ENCODE assay signal across 8 mouse cellular contexts in the genomic region with DNA sequence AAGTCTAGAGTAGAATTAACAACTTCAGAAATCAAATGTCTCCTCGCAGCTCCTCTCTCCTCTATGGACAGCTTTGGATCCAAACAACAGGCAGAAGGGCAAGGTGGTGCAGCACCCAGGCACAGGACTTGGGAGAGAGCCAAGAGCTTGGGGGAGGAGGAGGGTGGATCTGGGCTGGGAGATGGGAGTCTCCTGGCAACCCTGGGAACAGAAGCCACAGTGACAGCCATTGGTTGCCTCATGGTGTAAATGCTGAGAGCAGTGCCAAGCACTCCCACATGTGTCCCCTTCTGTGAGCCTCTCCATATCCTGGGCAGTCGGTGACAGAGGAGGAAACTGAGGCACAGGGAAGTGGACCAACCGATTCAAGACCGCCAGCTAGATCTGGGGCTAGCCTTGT. TPM values are rescaled to one million over a fixed set of nuclear protein-coding genes. Genes with fewer than 3 reads are reported as not detected.
DNase-seq lines count a peak whose midpoint lies in the region; ATAC-seq and TF ChIP-seq lines count a peak whose summit lies in the region.

No protein-coding gene starts in this region.

- no peak for TF ChIP-seq EP300 in stomach, postnatal 0 days (optimal IDR thresholded peaks at IDR 0.05)

- H3K27me3 ChIP-seq in neural tube, embryonic 13.5 days, result no peaks in the 10 kb centered on the region
- no peaks in the 10 kb centered on the region for H3K27me3 ChIP-seq in forebrain, postnatal 0 days (ENCODE audit: insufficient read depth, low read length)
- H3K27me3 ChIP-seq in stomach, postnatal 0 days (ENCODE audit: control insufficient read depth, insufficient read depth, low read length), result no peaks in the 10 kb centered on the region
- H3K27me3 ChIP-seq in liver, embryonic 12.5 days (replicated peaks), result 0 out of 2 replicates have a peak, but pooled peaks cover 4% of the 10 kb centered on the region

- peak overlapping the region; percentile 27; the same call in 1 of the 2 replicates for H3K4me3 ChIP-seq in neural tube, embryonic 13.5 days
- H3K4me3 ChIP-seq in forebrain, postnatal 0 days (ENCODE audit: low read depth, low read length), result no peak overlapping the region
- no peak overlapping the region for H3K4me3 ChIP-seq in stomach, postnatal 0 days (ENCODE audit: low read depth, low read length)
- no peak overlapping the region for H3K4me3 ChIP-seq in liver, embryonic 12.5 days

- H3K27ac ChIP-seq in neural tube, embryonic 13.5 days (replicated peaks), result no peak overlapping the region
- H3K27ac ChIP-seq in forebrain, postnatal 0 days (ENCODE audit: low read depth, low read length), result no peak overlapping the region
- no peak overlapping the region for H3K27ac ChIP-seq in stomach, postnatal 0 days (replicated peaks)
- no peak overlapping the region for H3K27ac ChIP-seq in liver, embryonic 12.5 days

- 83% methylated on average over 4 of the region's 4 CpGs for WGBS in neural tube, embryonic 13.5 days
- 48% methylated on average over 4 of the region's 4 CpGs for WGBS in forebrain, postnatal 0 days
- 75% methylated on average over 4 of the region's 4 CpGs for WGBS in stomach, postnatal 0 days
- WGBS in liver, embryonic 12.5 days (ENCODE audit: insufficient replicate concordance), result 67% methylated on average over 4 of the region's 4 CpGs

- no peak overlapping the region for H3K9ac ChIP-seq in neural tube, embryonic 13.5 days
- no peak overlapping the region for H3K9ac ChIP-seq in forebrain, postnatal 0 days
- H3K9ac ChIP-seq in stomach, postnatal 0 days (ENCODE audit: low read length), result no peak overlapping the region
- H3K9ac ChIP-seq in liver, embryonic 12.5 days, result no peak overlapping the region

- peak; percentile 86 for ATAC-seq in neural tube, embryonic 13.5 days (ENCODE audit: low read depth)
- peak; percentile 75 for ATAC-seq in forebrain, postnatal 0 days
- peak; percentile 42; the same call in 1 of the 2 replicates for ATAC-seq in stomach, postnatal 0 days (ENCODE audit: low FRiP score, low TSS enrichment)
- ATAC-seq in liver, embryonic 12.5 days, result no peak
- ATAC-seq in megakaryocyte progenitor cell, adult 5-6 weeks (replicated peaks; ENCODE audit: poor library complexity), result no peak

- H3K4me2 ChIP-seq in neural tube, embryonic 13.5 days, result peak overlapping the region; percentile 43
- H3K4me2 ChIP-seq in forebrain, postnatal 0 days (ENCODE audit: low read depth), result peak overlapping the region; percentile 39
- no peak overlapping the region for H3K4me2 ChIP-seq in stomach, postnatal 0 days (replicated peaks; ENCODE audit: low read depth)
- no peak overlapping the region for H3K4me2 ChIP-seq in liver, embryonic 12.5 days

- no peak for TF ChIP-seq CTCF in forebrain, postnatal 0 days (IDR thresholded peaks at IDR 0.05; ENCODE audit: low read depth)
- TF ChIP-seq CTCF in stomach, postnatal 0 days (IDR thresholded peaks at IDR 0.05; ENCODE audit: low read depth), result no peak

- peaks cover 34% of the 10 kb centered on the region for H3K4me1 ChIP-seq in neural tube, embryonic 13.5 days (replicated peaks)
- H3K4me1 ChIP-seq in forebrain, postnatal 0 days (ENCODE audit: insufficient read depth), result peaks cover 5% of the 10 kb centered on the region
- H3K4me1 ChIP-seq in stomach, postnatal 0 days (replicated peaks; ENCODE audit: control insufficient read depth, insufficient read depth), result no peaks in the 10 kb centered on the region; the same call in 1 of the 2 replicates
- no peaks in the 10 kb centered on the region for H3K4me1 ChIP-seq in liver, embryonic 12.5 days

- no peaks in the 10 kb centered on the region for H3K9me3 ChIP-seq in neural tube, embryonic 13.5 days
- H3K9me3 ChIP-seq in forebrain, postnatal 0 days (ENCODE audit: low read length), result no peaks in the 10 kb centered on the region
- H3K9me3 ChIP-seq in stomach, postnatal 0 days (ENCODE audit: control insufficient read depth, low read length), result no peaks in the 10 kb centered on the region
- no peaks in the 10 kb centered on the region for H3K9me3 ChIP-seq in liver, embryonic 12.5 days (replicated peaks)

- H3K36me3 ChIP-seq in neural tube, embryonic 13.5 days, result no peaks in the 10 kb centered on the region
- no peaks in the 10 kb centered on the region for H3K36me3 ChIP-seq in forebrain, postnatal 0 days (ENCODE audit: insufficient read depth)
- H3K36me3 ChIP-seq in stomach, postnatal 0 days (ENCODE audit: control insufficient read depth, insufficient read depth, low read length), result no peaks in the 10 kb centered on the region
- no peaks in the 10 kb centered on the region for H3K36me3 ChIP-seq in liver, embryonic 12.5 days

- no peak for DNase-seq in neural tube, embryonic 10.5 days (ENCODE audit: extremely low spot score, low spot score)
- DNase-seq in forebrain, postnatal 0 days, result peak; percentile 82
- peak; percentile 69 for DNase-seq in kidney, postnatal 10 days
- DNase-seq in lung, postnatal 14 days, result peak; percentile 2
- peak; percentile 36 for DNase-seq in stomach, postnatal 0 days (ENCODE audit: low spot score)

RNA-seq across cellular contexts. Expression of a gene that starts 1.3 kb away (rescaled TPM):
- 133 and 136 TPM in 2 replicates for polyA plus RNA-seq in neural tube, embryonic 13.5 days (2015; fragmentation: Nextera tagmentation; extraction: Ambion mirVana)
- total RNA-seq in forebrain, postnatal 0 days (2014; rRNA removed), result 159 and 179 TPM in 2 replicates
- polyA plus RNA-seq in forebrain, postnatal 0 days (2015; fragmentation: Nextera tagmentation; extraction: Ambion mirVana), result 348 and 400 TPM in 2 replicates
- 64.5 and 71.2 TPM in 2 replicates for polyA plus RNA-seq in stomach, postnatal 0 days (2015; fragmentation: Nextera tagmentation; extraction: Ambion mirVana)
- polyA plus RNA-seq in liver, embryonic 12.5 days (2016; fragmentation: Nextera tagmentation; extraction: Ambion mirVana), result 0.33 TPM in 1 of 2 replicates, not detected in the other
- not detected in 2 replicates for total RNA-seq in megakaryocyte progenitor cell, adult 5-6 weeks (2015)
- total RNA-seq in megakaryocyte progenitor cell, adult 5-6 weeks (2017), result not detected in 2 replicates

RNA-seq across cellular contexts. Expression of a gene that starts 25.3 kb away (rescaled TPM):
- polyA plus RNA-seq in neural tube, embryonic 13.5 days (2015; fragmentation: Nextera tagmentation; extraction: Ambion mirVana), result not detected in 2 replicates
- total RNA-seq in forebrain, postnatal 0 days (2014; rRNA removed), result 0.23 TPM in 1 of 2 replicates, not detected in the other
- 0.08 and 0.16 TPM in 2 replicates for polyA plus RNA-seq in forebrain, postnatal 0 days (2015; fragmentation: Nextera tagmentation; extraction: Ambion mirVana)
- polyA plus RNA-seq in stomach, postnatal 0 days (2015; fragmentation: Nextera tagmentation; extraction: Ambion mirVana), result 0.19 and 0.23 TPM in 2 replicates
- polyA plus RNA-seq in liver, embryonic 12.5 days (2016; fragmentation: Nextera tagmentation; extraction: Ambion mirVana), result 0.57 and 0.69 TPM in 2 replicates
- 4.5 and 6.3 TPM in 2 replicates for total RNA-seq in megakaryocyte progenitor cell, adult 5-6 weeks (2015)
- 8.2 and 9.5 TPM in 2 replicates for total RNA-seq in megakaryocyte progenitor cell, adult 5-6 weeks (2017)

Comparison
In these comparisons a context has a peak if more than half of its experiments do, and no peak if none do; other contexts are left out.
1. ATAC-seq: peak in neural tube, embryonic 13.5 days (single experiment), forebrain, postnatal 0 days (single experiment) and stomach, postnatal 0 days (single experiment); none in liver, embryonic 12.5 days (single experiment) and megakaryocyte progenitor cell, adult 5-6 weeks (single experiment).
2. H3K4me2 ChIP-seq: peak in neural tube, embryonic 13.5 days (single experiment) and forebrain, postnatal 0 days (single experiment); none in stomach, postnatal 0 days (single experiment) and liver, embryonic 12.5 days (single experiment).
3. RNA of a gene that starts 1.3 kb away (polyA plus RNA-seq): 348 to 400 TPM in forebrain, postnatal 0 days, 133 to 136 TPM in neural tube, embryonic 13.5 days and 64.5 to 71.2 TPM in stomach, postnatal 0 days; 0.33 TPM in liver, embryonic 12.5 days; every median in the first group is over 10 times any median in the second.